Mouse (Mus musculus): Measurements from ENCODE around the gene Gpnmb.

Gene Gpnmb

DNA sequence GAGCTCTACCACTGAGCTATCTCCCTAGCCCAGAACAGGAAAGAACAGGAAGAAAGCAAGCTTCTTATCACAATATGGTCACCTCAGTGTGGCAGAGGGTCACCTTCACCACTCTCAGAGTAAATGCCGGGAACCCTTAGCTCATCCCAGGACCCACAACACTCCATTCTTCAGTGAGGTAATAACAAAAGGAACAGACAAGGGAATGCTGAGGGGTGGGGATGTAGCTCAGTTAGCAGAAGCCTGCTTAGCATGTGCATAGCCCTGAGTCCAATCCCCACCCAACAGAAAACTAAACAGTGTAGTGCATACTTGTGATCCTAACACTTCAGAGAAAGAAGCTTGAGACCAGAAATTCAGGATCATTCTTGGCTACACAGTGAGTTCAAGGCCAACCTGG is 62.7 kb downstream of the Gpnmb start:
- no peak for DNase-seq

DNA sequence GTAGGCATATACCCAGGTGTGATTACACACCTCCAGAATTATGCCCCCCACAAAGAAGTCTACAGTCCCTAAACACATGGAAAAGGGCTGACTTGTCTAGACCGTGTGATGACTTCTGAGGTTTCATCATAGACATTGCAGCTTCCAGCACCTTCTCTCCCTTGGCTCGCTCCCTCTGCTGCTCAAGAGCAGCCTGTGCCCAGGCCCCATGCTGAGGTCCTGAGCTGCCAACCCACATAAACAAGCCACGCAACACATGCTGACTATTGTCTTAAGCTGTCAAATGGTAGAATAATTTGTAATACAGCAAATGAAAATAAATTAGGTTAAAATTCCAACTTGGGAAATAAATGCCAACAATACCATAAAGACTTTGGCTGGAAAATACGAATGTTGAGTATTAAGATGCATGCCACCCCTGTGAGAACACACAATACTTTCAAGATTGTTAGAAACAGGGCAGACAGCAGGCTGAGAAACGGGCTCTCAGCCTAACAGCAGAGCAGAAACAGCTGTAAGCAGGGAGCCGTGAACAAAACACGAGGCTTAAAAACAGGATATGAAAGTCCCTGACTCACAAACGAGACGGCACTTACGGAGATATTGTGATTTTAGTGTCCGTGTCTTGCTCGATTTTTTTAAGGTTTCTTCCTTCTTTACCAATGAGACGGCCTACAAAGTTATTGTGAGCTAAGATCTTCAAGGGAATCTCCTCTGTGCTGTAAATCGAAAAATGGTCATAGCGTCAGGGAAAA is 70.6 kb downstream of the Gpnmb start:
- DNase-seq: no peak

- no peak for DNase-seq
Observed at GRCm38 (mm10) chr6:49109196-49109595, 72.8 kb downstream of the Gpnmb start.

- DNase-seq: no peak
Observed at GRCm38 (mm10) chr6:49113895-49114294, 77.5 kb downstream of the Gpnmb start.

DNA sequence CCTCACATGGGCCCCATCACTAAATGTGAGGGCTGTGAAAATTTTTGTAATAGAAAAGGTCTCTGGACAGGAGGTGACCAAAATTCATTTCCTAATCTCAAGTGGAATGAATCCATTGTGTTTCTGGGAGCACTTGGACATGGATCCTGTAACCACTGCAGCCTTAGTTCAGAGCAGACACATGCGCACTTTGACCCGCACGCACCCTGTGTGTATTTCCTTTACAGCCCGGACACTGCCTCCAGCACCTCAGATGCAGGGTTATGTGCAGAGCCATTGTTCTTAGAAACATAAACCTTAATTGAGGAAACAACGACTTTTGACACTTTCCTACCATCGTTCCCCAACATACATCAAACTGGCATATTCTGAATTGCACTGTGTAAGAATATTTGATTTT is 78.1 kb downstream of the Gpnmb start:
- DNase-seq: no peak

DNA sequence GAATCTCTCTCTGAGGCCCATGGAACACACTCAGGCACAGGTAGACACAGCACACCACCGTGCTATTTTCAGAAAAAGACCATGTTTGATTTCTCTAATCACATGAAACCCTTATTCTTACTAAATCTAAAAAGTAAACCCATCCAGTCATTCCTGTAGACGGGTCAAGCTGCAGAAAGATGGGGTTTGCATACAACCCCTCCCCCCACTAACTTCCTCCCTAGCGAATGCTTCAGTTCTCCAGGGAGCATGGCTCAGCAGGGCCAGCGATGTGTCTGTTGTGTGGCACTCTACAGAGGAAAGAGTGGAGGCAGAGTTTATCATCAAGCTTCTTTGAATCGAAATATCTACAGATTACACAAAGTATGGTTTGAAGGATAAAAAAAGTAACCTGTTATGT is 79.2 kb downstream of the Gpnmb start:
- DNase-seq: no peak

- DNase-seq: no peak
Observed at GRCm38 (mm10) chr6:49116241-49116640, 79.9 kb downstream of the Gpnmb start.

DNA sequence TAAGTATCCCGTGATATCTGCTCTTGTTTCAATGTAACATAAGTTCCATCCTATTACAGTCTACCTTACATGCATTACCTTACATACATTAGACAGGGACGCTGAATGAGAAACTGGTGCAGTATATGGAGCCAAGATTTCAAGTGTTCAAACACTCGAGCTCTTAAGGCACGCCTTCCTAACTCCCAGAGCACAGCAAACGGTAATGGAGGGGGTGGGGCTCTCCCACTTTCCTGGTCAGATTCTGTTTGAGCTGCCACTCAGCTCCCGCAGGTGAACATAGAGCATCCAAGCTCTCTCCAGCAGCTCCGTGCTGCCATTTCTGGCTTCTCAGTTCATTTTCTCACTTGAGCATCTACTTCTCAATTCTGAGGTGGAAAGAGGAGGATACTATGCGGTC is 82.1 kb downstream of the Gpnmb start:
- no peak for DNase-seq

- no peak for DNase-seq
Observed at GRCm38 (mm10) chr6:49119462-49120135, 83.3 kb downstream of the Gpnmb start.

GRCm38 (mm10) chr6:49120370-49120769 is 84.0 kb downstream of the Gpnmb start:
- DNase-seq: no peak
